ENCODE assay signal across 16 mouse cellular contexts in genomic region chr9:107540420-107540819, GRCm38 (mm10). TPM values are rescaled to one million over a fixed set of nuclear protein-coding genes. Genes with fewer than 3 reads are reported as not detected.
DNase-seq lines count a peak whose midpoint lies in the region; ATAC-seq and TF ChIP-seq lines count a peak whose summit lies in the region.
"Had no signal": no experiment of that assay in that cellular context is flagged by ENCODE, and none has a peak within 500 bp of the region (broad histone marks: within the 10 kb centered on the region; RNA-seq: fewer than 3 reads in every experiment).

No protein-coding gene starts in this region.

- H3K4me3 ChIP-seq in forebrain, embryonic 15.5 days: 0 out of 2 replicates have a peak overlapping the region, but pooled peaks have one; percentile 89
- H3K4me3 ChIP-seq in forebrain, postnatal 0 days (ENCODE audit: low read depth, low read length): no peak overlapping the region
- no peak overlapping the region for H3K4me3 ChIP-seq in layer of hippocampus, adult 2 months
- no peak overlapping the region for H3K4me3 ChIP-seq in hindbrain, embryonic 12.5 days
- H3K4me3 ChIP-seq in midbrain, embryonic 14.5 days (replicated peaks; ENCODE audit: low read depth, low read length): no peak overlapping the region; the same call in 1 of the 2 replicates

- DNase-seq in forebrain, postnatal 0 days: no peak
- DNase-seq in layer of hippocampus, adult 2 months (ENCODE audit: low spot score in 2 of 2): no peak
- DNase-seq in layer of hippocampus, adult 9-10 months (ENCODE audit: low spot score): no peak
- no peak for DNase-seq in midbrain, embryonic 14.5 days
- no peak for DNase-seq in c-Kit-positive CD71-positive TER-119-positive erythroid progenitor cells, embryonic 14.5 days (ENCODE audit: low spot score)
- DNase-seq in adrenal gland, postnatal 4 days (ENCODE audit: low spot score in 2 of 2): no peak
- DNase-seq: cerebellum, postnatal 25 days; right cerebral cortex, adult 18-20 months; thymus, postnatal 14 days had no signal

- H3K9ac ChIP-seq in forebrain, embryonic 15.5 days (replicated peaks): no peak overlapping the region; the same call in 1 of the 2 replicates
- H3K9ac ChIP-seq in forebrain, postnatal 0 days: no peak overlapping the region
- H3K9ac ChIP-seq in hindbrain, embryonic 12.5 days: no peak overlapping the region
- H3K9ac ChIP-seq in midbrain, embryonic 14.5 days (replicated peaks; ENCODE audit: low read length): no peak overlapping the region; the same call in 1 of the 2 replicates
- H3K9ac ChIP-seq: liver, embryonic 14.5 days had no signal

- H3K4me1 ChIP-seq in forebrain, embryonic 15.5 days: peaks cover 48% of the 10 kb centered on the region
- peaks cover 34% of the 10 kb centered on the region for H3K4me1 ChIP-seq in forebrain, postnatal 0 days (ENCODE audit: insufficient read depth)
- H3K4me1 ChIP-seq in hindbrain, embryonic 12.5 days: peaks cover 42% of the 10 kb centered on the region
- peaks cover 33% of the 10 kb centered on the region for H3K4me1 ChIP-seq in midbrain, embryonic 14.5 days (ENCODE audit: control insufficient read depth, insufficient read depth, low read length)

- TF ChIP-seq CTCF in forebrain, postnatal 0 days (IDR thresholded peaks at IDR 0.05; ENCODE audit: low read depth): no peak
- TF ChIP-seq CTCF in layer of hippocampus, adult 2 months (conservative IDR thresholded peaks at IDR 0.05): peak; percentile 7; the same call in 1 of the 2 replicates

- H3K27ac ChIP-seq in forebrain, embryonic 15.5 days (replicated peaks): no peak overlapping the region
- no peak overlapping the region for H3K27ac ChIP-seq in forebrain, postnatal 0 days (ENCODE audit: low read depth, low read length)
- no peak overlapping the region for H3K27ac ChIP-seq in layer of hippocampus, adult 2 months
- H3K27ac ChIP-seq in hindbrain, embryonic 12.5 days: no peak overlapping the region
- H3K27ac ChIP-seq in midbrain, embryonic 14.5 days (replicated peaks; ENCODE audit: low read depth, low read length): no peak overlapping the region
- H3K27ac ChIP-seq: liver, embryonic 14.5 days had no signal

- WGBS in forebrain, embryonic 15.5 days: 79% methylated on average over 4 of the region's 4 CpGs
- 76% methylated on average over 4 of the region's 4 CpGs for WGBS in forebrain, postnatal 0 days
- 69% methylated on average over 4 of the region's 4 CpGs for WGBS in hindbrain, embryonic 12.5 days
- 77% methylated on average over 4 of the region's 4 CpGs for WGBS in midbrain, embryonic 14.5 days

- no peaks in the 10 kb centered on the region for H3K9me3 ChIP-seq in forebrain, embryonic 15.5 days
- H3K9me3 ChIP-seq in forebrain, postnatal 0 days (ENCODE audit: low read length): no peaks in the 10 kb centered on the region
- no peaks in the 10 kb centered on the region for H3K9me3 ChIP-seq in hindbrain, embryonic 12.5 days (replicated peaks)
- H3K9me3 ChIP-seq in midbrain, embryonic 14.5 days (ENCODE audit: control insufficient read depth, low read length): no peaks in the 10 kb centered on the region
- H3K9me3 ChIP-seq: heart, embryonic 12.5 days had no signal

- peaks cover 46% of the 10 kb centered on the region for H3K36me3 ChIP-seq in forebrain, embryonic 15.5 days
- H3K36me3 ChIP-seq in forebrain, postnatal 0 days (ENCODE audit: insufficient read depth): peaks cover 46% of the 10 kb centered on the region
- peaks cover 50% of the 10 kb centered on the region for H3K36me3 ChIP-seq in hindbrain, embryonic 12.5 days
- H3K36me3 ChIP-seq in midbrain, embryonic 14.5 days (ENCODE audit: control insufficient read depth, insufficient read depth, low read length): peaks cover 56% of the 10 kb centered on the region

- ATAC-seq in forebrain, embryonic 15.5 days (replicated peaks): no peak
- ATAC-seq in forebrain, postnatal 0 days: no peak
- no peak for ATAC-seq in hindbrain, embryonic 12.5 days (ENCODE audit: low FRiP score)
- no peak for ATAC-seq in midbrain, embryonic 14.5 days (ENCODE audit: low FRiP score, low TSS enrichment)
- ATAC-seq: activated CD4-positive, CD25-positive, alpha-beta regulatory T cell, adult 4 months; inflammation-experienced regulatory T-cells, adult 6 months had no signal

- peak overlapping the region; percentile 77; the same call in 1 of the 2 replicates for H3K4me2 ChIP-seq in forebrain, embryonic 15.5 days (replicated peaks)
- no peak overlapping the region for H3K4me2 ChIP-seq in forebrain, postnatal 0 days (ENCODE audit: low read depth)
- H3K4me2 ChIP-seq in hindbrain, embryonic 12.5 days (replicated peaks): peak overlapping the region; percentile 83
- H3K4me2 ChIP-seq in midbrain, embryonic 14.5 days (ENCODE audit: low read length): peak overlapping the region; percentile 92; the same call in 1 of the 2 replicates

- H3K27me3 ChIP-seq in forebrain, embryonic 15.5 days: no peaks in the 10 kb centered on the region
- no peaks in the 10 kb centered on the region for H3K27me3 ChIP-seq in forebrain, postnatal 0 days (ENCODE audit: insufficient read depth, low read length)
- no peaks in the 10 kb centered on the region for H3K27me3 ChIP-seq in hindbrain, embryonic 12.5 days
- H3K27me3 ChIP-seq in midbrain, embryonic 14.5 days (ENCODE audit: control insufficient read depth, insufficient read depth, low read length): no peaks in the 10 kb centered on the region
- H3K27me3 ChIP-seq: heart, embryonic 12.5 days had no signal

RNA-seq across cellular contexts. Expression of gene Cyb561d2, which starts 1.6 kb away (rescaled TPM):
- polyA plus RNA-seq in forebrain, embryonic 15.5 days (2015; fragmentation: Nextera tagmentation; extraction: Ambion mirVana): 34.7 and 36.0 TPM in 2 replicates
- total RNA-seq in forebrain, postnatal 0 days (2014; rRNA removed): 36.0 and 42.7 TPM in 2 replicates
- polyA plus RNA-seq in forebrain, postnatal 0 days (2015; fragmentation: Nextera tagmentation; extraction: Ambion mirVana): 47.0 and 48.3 TPM in 2 replicates
- 10 to 100 TPM; 13.8 to 15.3 TPM for total RNA-seq in layer of hippocampus, adult 2 months (2021)
- polyA plus RNA-seq in hindbrain, embryonic 12.5 days (2016; fragmentation: Nextera tagmentation; extraction: Ambion mirVana): 21.9 and 22.6 TPM in 2 replicates
- 35.1 and 49.6 TPM in 2 replicates for polyA plus RNA-seq in midbrain, embryonic 14.5 days (2014; fragmentation: Nextera tagmentation; extraction: Ambion mirVana)
- total RNA-seq in adrenal gland, postnatal 4 days (2021): 10 to 100 TPM; 19.2 to 21.7 TPM

RNA-seq across cellular contexts. Expression of gene Nprl2, which starts 1.6 kb away (rescaled TPM):
- 74.9 and 78.7 TPM in 2 replicates for polyA plus RNA-seq in forebrain, embryonic 15.5 days (2015; fragmentation: Nextera tagmentation; extraction: Ambion mirVana)
- total RNA-seq in forebrain, postnatal 0 days (2014; rRNA removed): 59.9 and 73.3 TPM in 2 replicates
- polyA plus RNA-seq in forebrain, postnatal 0 days (2015; fragmentation: Nextera tagmentation; extraction: Ambion mirVana): 65.9 and 70.4 TPM in 2 replicates
- total RNA-seq in layer of hippocampus, adult 2 months (2021): 10 to 100 TPM; 44.2 to 45.2 TPM
- polyA plus RNA-seq in hindbrain, embryonic 12.5 days (2016; fragmentation: Nextera tagmentation; extraction: Ambion mirVana): 47.5 and 50.5 TPM in 2 replicates
- 69.4 and 75.7 TPM in 2 replicates for polyA plus RNA-seq in midbrain, embryonic 14.5 days (2014; fragmentation: Nextera tagmentation; extraction: Ambion mirVana)
- total RNA-seq in adrenal gland, postnatal 4 days (2021): 10 to 100 TPM; 18.8 to 19.6 TPM

RNA-seq across cellular contexts. Expression of gene Tmem115, which starts 6.7 kb away (rescaled TPM):
- 45.7 and 45.8 TPM in 2 replicates for polyA plus RNA-seq in forebrain, embryonic 15.5 days (2015; fragmentation: Nextera tagmentation; extraction: Ambion mirVana)
- total RNA-seq in forebrain, postnatal 0 days (2014; rRNA removed): 44.3 and 51.4 TPM in 2 replicates
- polyA plus RNA-seq in forebrain, postnatal 0 days (2015; fragmentation: Nextera tagmentation; extraction: Ambion mirVana): 49.7 and 50.4 TPM in 2 replicates
- total RNA-seq in layer of hippocampus, adult 2 months (2021): 10 to 100 TPM; 35.8 to 41.0 TPM
- polyA plus RNA-seq in hindbrain, embryonic 12.5 days (2016; fragmentation: Nextera tagmentation; extraction: Ambion mirVana): 48.1 and 50.4 TPM in 2 replicates
- 50.9 and 51.7 TPM in 2 replicates for polyA plus RNA-seq in midbrain, embryonic 14.5 days (2014; fragmentation: Nextera tagmentation; extraction: Ambion mirVana)
- 10 to 100 TPM; 40.8 to 44.6 TPM for total RNA-seq in adrenal gland, postnatal 4 days (2021)

RNA-seq across cellular contexts. Expression of gene Zmynd10, which starts 6.7 kb away (rescaled TPM):
- 3.7 and 4.6 TPM in 2 replicates for polyA plus RNA-seq in forebrain, embryonic 15.5 days (2015; fragmentation: Nextera tagmentation; extraction: Ambion mirVana)
- 6.4 and 11.6 TPM in 2 replicates for total RNA-seq in forebrain, postnatal 0 days (2014; rRNA removed)
- polyA plus RNA-seq in forebrain, postnatal 0 days (2015; fragmentation: Nextera tagmentation; extraction: Ambion mirVana): 5.9 and 7.0 TPM in 2 replicates
- 1 to 10 TPM; 4.7 to 5.7 TPM for total RNA-seq in layer of hippocampus, adult 2 months (2021)
- 3.6 and 4.3 TPM in 2 replicates for polyA plus RNA-seq in hindbrain, embryonic 12.5 days (2016; fragmentation: Nextera tagmentation; extraction: Ambion mirVana)
- 2.2 and 2.5 TPM in 2 replicates for polyA plus RNA-seq in midbrain, embryonic 14.5 days (2014; fragmentation: Nextera tagmentation; extraction: Ambion mirVana)
- total RNA-seq in adrenal gland, postnatal 4 days (2021): 1 to 10 TPM in 1 of 2 experiments, under 1 TPM in 1; 0.71 to 1.6 TPM
- polyA plus RNA-seq: erythroblast, embryonic 14.5 days had no signal

RNA-seq across cellular contexts. Expression of gene Rassf1, which starts 10.9 kb away (rescaled TPM):
- 38.9 and 41.1 TPM in 2 replicates for polyA plus RNA-seq in forebrain, embryonic 15.5 days (2015; fragmentation: Nextera tagmentation; extraction: Ambion mirVana)
- 21.7 and 25.2 TPM in 2 replicates for total RNA-seq in forebrain, postnatal 0 days (2014; rRNA removed)
- 26.6 and 33.3 TPM in 2 replicates for polyA plus RNA-seq in forebrain, postnatal 0 days (2015; fragmentation: Nextera tagmentation; extraction: Ambion mirVana)
- total RNA-seq in layer of hippocampus, adult 2 months (2021): 10 to 100 TPM; 16.2 to 17.6 TPM
- polyA plus RNA-seq in hindbrain, embryonic 12.5 days (2016; fragmentation: Nextera tagmentation; extraction: Ambion mirVana): 37.3 and 39.9 TPM in 2 replicates
- polyA plus RNA-seq in midbrain, embryonic 14.5 days (2014; fragmentation: Nextera tagmentation; extraction: Ambion mirVana): 35.5 and 40.4 TPM in 2 replicates
- total RNA-seq in adrenal gland, postnatal 4 days (2021): 10 to 100 TPM; 34.9 to 37.6 TPM
